Mouse (Mus musculus): ENCODE measurements around the gene Gm12216.
"Not testable (repeated sequence)": the region's sequence is repeated elsewhere in the genome, so short reads cannot be mapped to it uniquely, and the experiment has no call there.

- not testable (repeated sequence) for TF ChIP-seq EP300 (IDR thresholded peaks at IDR 0.05; ENCODE audit: low read depth in 1 of 2, low read length in 2 of 2); POLR2A (IDR thresholded peaks at IDR 0.05; ENCODE audit: control insufficient read depth in 1 of 2, insufficient read depth in 1 of 2, low read depth in 1 of 2, low read length in 2 of 2, poor library complexity in 1 of 2); E2F4 (IDR thresholded peaks at IDR 0.05; ENCODE audit: borderline replicate concordance, low read depth, low read length); POLR2AphosphoS2 (IDR thresholded peaks at IDR 0.05; ENCODE audit: low read length); CTCF (IDR thresholded peaks at IDR 0.05 in 2 of 3, conservative IDR thresholded peaks at IDR 0.05 in 1 of 3; ENCODE audit: control insufficient read depth in 1 of 3, insufficient read depth in 1 of 3, low read depth in 2 of 3, low read length in 3 of 3, poor library complexity in 1 of 3, severe bottlenecking in 1 of 3); HCFC1 (IDR thresholded peaks at IDR 0.05; ENCODE audit: low read depth, low read length); SIN3A (IDR thresholded peaks at IDR 0.05; ENCODE audit: low read length); USF2 (IDR thresholded peaks at IDR 0.05; ENCODE audit: borderline replicate concordance in 1 of 2, insufficient read depth in 1 of 2, low read depth in 1 of 2, low read length in 2 of 2); CHD1 (IDR thresholded peaks at IDR 0.05; ENCODE audit: low read depth, low read length); MYC (IDR thresholded peaks at IDR 0.05; ENCODE audit: low read depth, low read length); MAX (IDR thresholded peaks at IDR 0.05; ENCODE audit: low read length)
Observed at GRCm38 (mm10) chr11:53860944-53861343, 1.9 kb upstream of the Gm12216 start.
